Mouse (Mus musculus): ENCODE measurements around the gene Vash2. TPM values are rescaled to one million over a fixed set of nuclear protein-coding genes. Genes with fewer than 3 reads are reported as not detected.

The Vash2 gene
- total and polyA plus RNA-seq, 3 experiments: 0.04 to 0.17 (median 0.16) TPM

- TF ChIP-seq MYC (IDR thresholded peaks at IDR 0.05; ENCODE audit: low read depth, low read length) (no peak), NRF1 (IDR thresholded peaks at IDR 0.05; ENCODE audit: low read depth, low read length) (no peak), CHD2 (IDR thresholded peaks at IDR 0.05; ENCODE audit: low read length) (no peak), POLR2A (IDR thresholded peaks at IDR 0.05; ENCODE audit: low read depth, low read length) (no peak), POLR2AphosphoS2 (IDR thresholded peaks at IDR 0.05; ENCODE audit: low read depth, low read length) (no peak), ZC3H11A (IDR thresholded peaks at IDR 0.05; ENCODE audit: low read depth, low read length) (no peak), NELFE (IDR thresholded peaks at IDR 0.05; ENCODE audit: low read depth, low read length) (no peak), SMC3 (IDR thresholded peaks at IDR 0.05; ENCODE audit: low read depth, low read length) (no peak), MAX (IDR thresholded peaks at IDR 0.05; ENCODE audit: low read length) (no peak), PAX5 (IDR thresholded peaks at IDR 0.05; ENCODE audit: low read length) (no peak), SIN3A (IDR thresholded peaks at IDR 0.05; ENCODE audit: low read length) (no peak), ZMIZ1 (IDR thresholded peaks at IDR 0.05; ENCODE audit: low read depth, low read length) (no peak), HCFC1 (IDR thresholded peaks at IDR 0.05; ENCODE audit: low read depth, low read length) (no peak), TBP (conservative IDR thresholded peaks at IDR 0.05; ENCODE audit: low read depth, low read length) (no peak), JUN (IDR thresholded peaks at IDR 0.05; ENCODE audit: insufficient read depth, low read depth, low read length) (no peak), EP300 (IDR thresholded peaks at IDR 0.05; ENCODE audit: low read length) (no peak), TCF12 (IDR thresholded peaks at IDR 0.05; ENCODE audit: low read depth, low read length) (no peak)
- no peak overlapping the region for H3K27ac ChIP-seq (ENCODE audit: insufficient read depth, low read depth)
- no peak overlapping the region for H3K9ac ChIP-seq (ENCODE audit: insufficient read depth, low read depth)
- in situ Hi-C loops (cut with MboI; ENCODE audit: low pct_ligation_motif_present, low pct_unique_long_range_greater_than_20kb, low sequenced_read_pairs) (loop anchor here (5.0 kb wide), 1 partner anchor 147 kb away; no protein-coding TSS in a partner anchor), dilution Hi-C loops (cut with MboI; ENCODE audit: extremely low pct_ligation_motif_present, extremely low pct_unique_long_range_greater_than_20kb, low sequenced_read_pairs) (no loop called here)
- H3K4me1 ChIP-seq (ENCODE audit: control insufficient read depth in 1 of 2, insufficient read depth in 2 of 2): no peaks in the 10 kb centered on the region
- no peaks in the 10 kb centered on the region for H3K9me3 ChIP-seq (replicated peaks; ENCODE audit: low read length)
- H3K4me3 ChIP-seq (replicated peaks in 1 of 3; ENCODE audit: low read depth in 2 of 3, low read length in 2 of 3, poor library complexity in 1 of 3): no peak overlapping the region
- peaks cover 54 to 90% of the 10 kb centered on the region in 2 experiments for H3K36me3 ChIP-seq (replicated peaks in 1 of 2; ENCODE audit: control insufficient read depth in 1 of 2, insufficient read depth in 1 of 2, low read length in 1 of 2)
- no peaks in the 10 kb centered on the region for H3K27me3 ChIP-seq (replicated peaks)
- no peaks in the 10 kb centered on the region for H3K79me2 ChIP-seq (replicated peaks; ENCODE audit: control insufficient read depth, extremely low read depth, insufficient read depth, poor library complexity, severe bottlenecking)
- H3K4me2 ChIP-seq (ENCODE audit: insufficient read depth, low read depth, poor library complexity, severe bottlenecking): no peak overlapping the region
- DNase-seq (ENCODE audit: extremely low read depth): no peak
Measured at GRCm38 (mm10) chr1:190939803-190940202, 39.3 kb downstream of the Vash2 start.

- H3K4me3 ChIP-seq (replicated peaks in 1 of 3; ENCODE audit: low read depth in 2 of 3, low read length in 2 of 3, poor library complexity in 1 of 3): no peak overlapping the region
- dilution Hi-C loops (cut with MboI; ENCODE audit: extremely low pct_ligation_motif_present, extremely low pct_unique_long_range_greater_than_20kb, low sequenced_read_pairs) (no loop called here), in situ Hi-C loops (cut with MboI; ENCODE audit: low pct_ligation_motif_present, low pct_unique_long_range_greater_than_20kb, low sequenced_read_pairs) (no loop called here)
- peaks cover 19 to 35% of the 10 kb centered on the region in 2 experiments for H3K36me3 ChIP-seq (replicated peaks in 1 of 2; ENCODE audit: control insufficient read depth in 1 of 2, insufficient read depth in 1 of 2, low read length in 1 of 2)
- TF ChIP-seq MEF2A (IDR thresholded peaks at IDR 0.05; ENCODE audit: borderline replicate concordance, low read depth, low read length): no peak
- no peak for TF ChIP-seq CHD1 (IDR thresholded peaks at IDR 0.05; ENCODE audit: low read depth, low read length)
- no peak for TF ChIP-seq TBP (conservative IDR thresholded peaks at IDR 0.05; ENCODE audit: low read depth, low read length)
- TF ChIP-seq TCF12 (IDR thresholded peaks at IDR 0.05; ENCODE audit: low read depth, low read length): no peak
- no peak for TF ChIP-seq EP300 (IDR thresholded peaks at IDR 0.05; ENCODE audit: low read length)
- no peak for TF ChIP-seq CTCF (conservative IDR thresholded peaks at IDR 0.05 in 1 of 2, IDR thresholded peaks at IDR 0.05 in 1 of 2; ENCODE audit: low read depth in 2 of 2, low read length in 2 of 2)
- TF ChIP-seq NELFE (IDR thresholded peaks at IDR 0.05; ENCODE audit: low read depth, low read length): no peak
- no peak overlapping the region for H3K9ac ChIP-seq (ENCODE audit: insufficient read depth, low read depth)
- no peak overlapping the region for H3K4me2 ChIP-seq (ENCODE audit: insufficient read depth, low read depth, poor library complexity, severe bottlenecking)
- H3K79me2 ChIP-seq (replicated peaks; ENCODE audit: control insufficient read depth, extremely low read depth, insufficient read depth, poor library complexity, severe bottlenecking): peaks cover 3% of the 10 kb centered on the region; the same call in 1 of the 2 replicates
- no peak for DNase-seq (ENCODE audit: extremely low read depth)
- H3K9me3 ChIP-seq (replicated peaks; ENCODE audit: low read length): no peaks in the 10 kb centered on the region
- peaks cover 0 to 21% of the 10 kb centered on the region in 2 experiments; a peak in 3 of 4 replicates for H3K4me1 ChIP-seq (ENCODE audit: control insufficient read depth in 1 of 2, insufficient read depth in 2 of 2)
- no peaks in the 10 kb centered on the region for H3K27me3 ChIP-seq (replicated peaks)
- H3K27ac ChIP-seq (ENCODE audit: insufficient read depth, low read depth): no peak overlapping the region
Measured at GRCm38 (mm10) chr1:190930181-190930580, 48.9 kb downstream of the Vash2 start.
